Mouse (Mus musculus): Measurements from ENCODE around the gene Kcnmb3.

GRCm38 (mm10) chr3:32470449-32470848, 21.6 kb downstream of the Kcnmb3 start:
- TF ChIP-seq CTCF (IDR thresholded peaks at IDR 0.05; ENCODE audit: low read depth) (no peak), EP300 (IDR thresholded peaks at IDR 0.05; ENCODE audit: low read depth) (no peak)

All from liver, embryonic 14.5 days (tissue).